Mouse (Mus musculus) olfactory bulb, adult 2 months (tissue): ENCODE measurements around the gene Hck.

Source experiments
- CTCF ChIP-seq: fragments of 200-500 bp; IDR thresholded peaks from 2 replicates; pipeline ENCODE4 v1.5.1; 2012; ENCODE audit warnings: low read depth, mild to moderate bottlenecking, low read length, moderate library complexity; ENCODE audit not compliant: insufficient read depth
- POLR2A ChIP-seq: fragments of 200-500 bp; IDR thresholded peaks from 2 replicates; pipeline ENCODE4 v1.6.1; 2012; ENCODE audit warnings: mild to moderate bottlenecking, low read depth, low read length, moderate library complexity; ENCODE audit not compliant: insufficient read depth

DNA sequence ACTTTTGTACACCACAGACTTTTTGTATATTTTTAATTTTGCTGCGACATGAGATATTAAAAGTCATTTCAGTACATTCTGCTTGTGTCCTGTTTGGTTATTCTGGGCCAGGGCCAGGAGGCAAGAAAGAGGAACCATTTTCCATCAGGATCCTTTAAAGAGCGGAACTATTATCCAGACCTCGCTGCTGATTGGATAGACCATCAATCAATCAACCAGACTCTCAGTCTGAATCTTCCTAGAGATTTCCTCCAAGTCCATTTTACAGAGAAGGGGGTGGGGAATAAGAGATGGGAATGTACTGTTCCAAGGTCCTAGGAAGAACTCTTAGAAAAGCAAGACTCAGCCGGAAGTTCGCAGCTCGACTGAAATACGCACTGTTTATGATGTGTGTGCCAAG is 48.1 kb upstream of the Hck start:
- TF ChIP-seq POLR2A (no peak), CTCF (no peak)
